Mouse (Mus musculus): Measurements from ENCODE around the gene Ppfibp2.

GRCm38 (mm10) chr7:107745111-107745510, 150.1 kb downstream of the Ppfibp2 start:
- TF ChIP-seq GATA2 (IDR thresholded peaks at IDR 0.05; ENCODE audit: borderline replicate concordance, low read depth, low read length) (no peak), GATA1 (IDR thresholded peaks at IDR 0.05; ENCODE audit: borderline replicate concordance, low read length) (no peak)
